Mouse (Mus musculus): ENCODE measurements around the gene Sept4. TPM values are rescaled to one million over a fixed set of nuclear protein-coding genes. Genes with fewer than 3 reads are reported as not detected.

Sept4 gene
- polyA plus RNA-seq, 1 experiment from 2014 or later: 13.3 TPM

DNA sequence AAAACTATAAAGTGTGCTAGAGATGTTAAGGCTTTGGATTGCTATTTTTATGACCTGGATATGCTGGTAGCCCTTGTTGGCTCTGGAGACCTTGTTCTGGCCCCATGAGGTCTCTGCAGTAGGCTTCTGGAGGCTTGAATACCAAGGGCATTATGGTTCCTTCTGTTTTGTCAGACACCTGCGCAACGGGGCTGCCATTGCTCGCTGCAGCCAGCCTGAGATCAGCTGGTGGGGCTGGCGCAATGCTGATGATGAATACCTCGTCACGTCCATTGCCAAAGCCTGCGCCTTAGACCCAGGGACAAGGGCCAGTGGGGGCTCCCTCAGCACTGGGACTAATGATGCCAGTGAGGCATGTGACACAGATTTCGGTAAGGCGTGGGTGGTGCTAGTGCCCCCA lies 33.5 kb downstream of the Sept4 start:
- Histone ChIP-seq H3K9ac (ENCODE audit: low read depth, low read length) (no peak overlapping the region), H3K4me3 (ENCODE audit: low read depth, low read length) (no peak overlapping the region), H3K27ac (ENCODE audit: low read depth, low read length) (no peak overlapping the region), H3K27me3 (ENCODE audit: control insufficient read depth, insufficient read depth, low read length) (no peaks in the 10 kb centered on the region), H3K9me3 (replicated peaks; ENCODE audit: control insufficient read depth, low read length) (no peaks in the 10 kb centered on the region), H3K4me2 (no peak overlapping the region), H3K4me1 (ENCODE audit: control insufficient read depth, insufficient read depth, low read length) (no peaks in the 10 kb centered on the region), H3K36me3 (ENCODE audit: control insufficient read depth, insufficient read depth, low read length) (peaks cover 65% of the 10 kb centered on the region)
- no peak for ATAC-seq (replicated peaks; ENCODE audit: insufficient number of reproducible peaks, low FRiP score, low TSS enrichment)
- 86% methylated on average over 9 of the region's 9 CpGs for WGBS (ENCODE audit: insufficient replicate concordance)

DNA sequence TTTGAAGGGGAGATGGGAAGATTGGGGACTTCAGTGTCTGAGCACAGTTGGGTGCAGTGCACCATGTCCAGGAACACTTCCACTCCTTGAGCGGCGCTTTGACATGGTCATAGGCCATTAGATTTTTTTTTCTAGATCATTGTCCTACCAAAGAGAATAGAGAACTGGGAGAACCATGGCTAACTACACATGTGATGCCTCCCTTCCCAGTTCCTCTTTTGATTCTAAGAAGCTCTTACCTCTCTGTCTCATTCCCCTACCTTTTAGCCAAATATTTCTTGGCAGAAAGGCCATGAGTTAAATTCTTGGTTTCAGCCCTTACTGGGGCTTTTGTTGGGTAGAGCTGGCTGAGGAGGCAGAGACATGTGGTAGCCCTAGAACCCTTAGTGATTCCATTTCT lies 34.9 kb downstream of the Sept4 start:
- Histone ChIP-seq H3K9ac (ENCODE audit: low read depth, low read length) (no peak overlapping the region), H3K4me3 (ENCODE audit: low read depth, low read length) (no peak overlapping the region), H3K9me3 (replicated peaks; ENCODE audit: control insufficient read depth, low read length) (no peaks in the 10 kb centered on the region), H3K27ac (ENCODE audit: low read depth, low read length) (no peak overlapping the region), H3K4me1 (ENCODE audit: control insufficient read depth, insufficient read depth, low read length) (no peaks in the 10 kb centered on the region), H3K4me2 (no peak overlapping the region), H3K27me3 (ENCODE audit: control insufficient read depth, insufficient read depth, low read length) (no peaks in the 10 kb centered on the region), H3K36me3 (ENCODE audit: control insufficient read depth, insufficient read depth, low read length) (peaks cover 61% of the 10 kb centered on the region)
- WGBS (ENCODE audit: insufficient replicate concordance): 94% methylated on average over 2 of the region's 2 CpGs
- no peak for ATAC-seq (replicated peaks; ENCODE audit: insufficient number of reproducible peaks, low FRiP score, low TSS enrichment)

DNA sequence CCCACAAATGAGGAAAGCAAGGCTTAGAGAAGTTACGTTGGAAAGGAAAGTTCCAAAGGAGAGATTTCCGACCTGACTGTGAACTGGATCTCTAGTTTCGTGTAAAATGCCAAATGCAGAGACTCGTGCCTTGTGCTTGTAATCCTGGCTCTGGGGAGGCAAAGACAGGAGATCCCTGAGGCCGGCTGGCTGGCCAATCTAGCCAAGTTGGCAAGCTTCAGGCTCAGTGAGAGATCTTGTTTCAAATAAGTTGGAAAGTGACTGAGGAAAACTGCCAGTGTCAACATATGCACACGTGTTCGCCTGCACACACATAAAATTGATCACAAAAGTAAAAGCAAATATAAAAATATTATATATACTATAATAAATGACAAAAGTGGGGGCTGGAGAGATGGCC lies 40.6 kb downstream of the Sept4 start:
- no peaks in the 10 kb centered on the region for H3K27me3 ChIP-seq (ENCODE audit: control insufficient read depth, insufficient read depth, low read length)
- peaks cover 54% of the 10 kb centered on the region for H3K36me3 ChIP-seq (ENCODE audit: control insufficient read depth, insufficient read depth, low read length)
- H3K4me3 ChIP-seq (ENCODE audit: low read depth, low read length): no peak overlapping the region
- 83% methylated on average over 7 of the region's 7 CpGs for WGBS (ENCODE audit: insufficient replicate concordance)
- ATAC-seq (replicated peaks; ENCODE audit: insufficient number of reproducible peaks, low FRiP score, low TSS enrichment): no peak
- no peaks in the 10 kb centered on the region for H3K4me1 ChIP-seq (ENCODE audit: control insufficient read depth, insufficient read depth, low read length)
- H3K4me2 ChIP-seq: no peak overlapping the region
- H3K9me3 ChIP-seq (replicated peaks; ENCODE audit: control insufficient read depth, low read length): no peaks in the 10 kb centered on the region
- H3K27ac ChIP-seq (ENCODE audit: low read depth, low read length): no peak overlapping the region
- H3K9ac ChIP-seq (ENCODE audit: low read depth, low read length): no peak overlapping the region

DNA sequence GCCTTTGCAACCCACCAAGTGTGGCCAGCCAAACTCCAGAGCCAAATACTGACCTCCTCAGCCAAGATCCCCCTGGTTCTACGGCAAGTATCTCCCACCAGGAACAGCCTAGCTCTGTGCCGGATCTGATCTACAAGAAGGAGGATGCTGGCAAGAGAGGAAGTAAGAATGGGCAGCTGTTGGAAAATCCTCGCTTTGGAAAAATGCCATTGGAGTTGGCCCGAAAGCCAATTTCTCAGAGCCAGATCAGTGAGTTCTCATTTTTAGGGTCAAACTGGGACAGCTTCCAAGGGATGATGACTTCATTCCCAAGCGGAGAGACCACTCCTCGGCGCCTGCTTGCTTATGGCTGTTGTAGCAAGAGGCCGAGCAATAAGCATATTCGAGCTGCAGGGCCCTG lies 42.8 kb downstream of the Sept4 start:
- ATAC-seq (replicated peaks; ENCODE audit: insufficient number of reproducible peaks, low FRiP score, low TSS enrichment): no peak
- WGBS (ENCODE audit: insufficient replicate concordance): 91% methylated on average over 9 of the region's 9 CpGs

DNA sequence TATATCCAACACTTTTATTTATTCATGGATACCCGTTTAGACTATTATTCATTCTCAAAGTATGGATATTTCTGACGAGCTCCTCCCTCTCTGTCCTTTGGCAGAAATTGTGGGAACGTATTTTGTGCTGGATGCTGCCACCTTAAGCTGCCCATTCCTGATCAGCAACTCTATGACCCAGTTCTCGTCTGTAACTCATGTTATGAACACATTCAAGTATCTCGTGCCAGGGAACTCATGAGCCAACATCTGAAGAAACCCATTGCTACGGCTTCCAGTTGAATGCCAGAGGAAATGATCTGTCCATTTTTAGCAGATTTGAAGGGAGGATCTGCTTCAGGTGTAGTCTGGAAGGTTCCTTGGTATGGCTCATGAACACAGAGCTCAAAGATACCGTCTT lies 45.3 kb downstream of the Sept4 start:
- H3K9me3 ChIP-seq (replicated peaks; ENCODE audit: control insufficient read depth, low read length): no peaks in the 10 kb centered on the region
- no peak overlapping the region for H3K27ac ChIP-seq (ENCODE audit: low read depth, low read length)
- no peaks in the 10 kb centered on the region for H3K27me3 ChIP-seq (ENCODE audit: control insufficient read depth, insufficient read depth, low read length)
- ATAC-seq (replicated peaks; ENCODE audit: insufficient number of reproducible peaks, low FRiP score, low TSS enrichment): no peak
- H3K36me3 ChIP-seq (ENCODE audit: control insufficient read depth, insufficient read depth, low read length): peaks cover 64% of the 10 kb centered on the region
- no peak overlapping the region for H3K4me2 ChIP-seq
- no peaks in the 10 kb centered on the region for H3K4me1 ChIP-seq (ENCODE audit: control insufficient read depth, insufficient read depth, low read length)
- no peak overlapping the region for H3K4me3 ChIP-seq (ENCODE audit: low read depth, low read length)
- H3K9ac ChIP-seq (ENCODE audit: low read depth, low read length): no peak overlapping the region
- 86% methylated on average over 7 of the region's 7 CpGs for WGBS (ENCODE audit: insufficient replicate concordance)

More for the DNA sequence above, 42.8 kb downstream of the Sept4 start:
- H3K4me1 ChIP-seq (ENCODE audit: control insufficient read depth, insufficient read depth, low read length): no peaks in the 10 kb centered on the region
- no peak overlapping the region for H3K9ac ChIP-seq (ENCODE audit: low read depth, low read length)
- H3K4me3 ChIP-seq (ENCODE audit: low read depth, low read length): no peak overlapping the region
- no peak overlapping the region for H3K27ac ChIP-seq (ENCODE audit: low read depth, low read length)
- H3K4me2 ChIP-seq: no peak overlapping the region
- H3K36me3 ChIP-seq (ENCODE audit: control insufficient read depth, insufficient read depth, low read length): peaks cover 57% of the 10 kb centered on the region
- H3K9me3 ChIP-seq (replicated peaks; ENCODE audit: control insufficient read depth, low read length): no peaks in the 10 kb centered on the region
- H3K27me3 ChIP-seq (ENCODE audit: control insufficient read depth, insufficient read depth, low read length): no peaks in the 10 kb centered on the region

DNA sequence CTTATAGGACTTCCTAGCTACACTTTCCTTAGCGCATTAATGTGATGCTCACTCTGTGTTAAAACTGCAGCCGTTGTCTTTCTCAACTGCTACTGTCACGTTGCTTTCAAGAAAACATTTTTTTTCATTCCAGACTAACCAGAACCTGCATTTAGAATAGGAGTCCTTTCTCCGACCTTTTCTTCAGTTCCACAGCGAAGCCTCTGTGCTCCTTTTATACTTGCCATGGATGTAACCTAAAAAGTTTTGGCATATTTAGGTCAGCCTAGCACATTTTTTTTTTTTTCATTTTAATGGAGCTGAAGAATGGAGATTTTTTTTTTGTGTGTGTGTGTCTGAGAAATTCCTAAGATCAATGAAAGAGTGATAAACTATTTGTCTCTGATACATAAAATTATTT lies 46.8 kb downstream of the Sept4 start:
- Histone ChIP-seq H3K9ac (ENCODE audit: low read depth, low read length) (no peak overlapping the region), H3K4me2 (no peak overlapping the region), H3K4me3 (ENCODE audit: low read depth, low read length) (no peak overlapping the region), H3K4me1 (ENCODE audit: control insufficient read depth, insufficient read depth, low read length) (no peaks in the 10 kb centered on the region), H3K27ac (ENCODE audit: low read depth, low read length) (no peak overlapping the region), H3K36me3 (ENCODE audit: control insufficient read depth, insufficient read depth, low read length) (peaks cover 59% of the 10 kb centered on the region), H3K9me3 (replicated peaks; ENCODE audit: control insufficient read depth, low read length) (no peaks in the 10 kb centered on the region), H3K27me3 (ENCODE audit: control insufficient read depth, insufficient read depth, low read length) (no peaks in the 10 kb centered on the region)
- no peak for ATAC-seq (replicated peaks; ENCODE audit: insufficient number of reproducible peaks, low FRiP score, low TSS enrichment)
- 88% methylated on average over 5 of the region's 5 CpGs for WGBS (ENCODE audit: insufficient replicate concordance)

DNA sequence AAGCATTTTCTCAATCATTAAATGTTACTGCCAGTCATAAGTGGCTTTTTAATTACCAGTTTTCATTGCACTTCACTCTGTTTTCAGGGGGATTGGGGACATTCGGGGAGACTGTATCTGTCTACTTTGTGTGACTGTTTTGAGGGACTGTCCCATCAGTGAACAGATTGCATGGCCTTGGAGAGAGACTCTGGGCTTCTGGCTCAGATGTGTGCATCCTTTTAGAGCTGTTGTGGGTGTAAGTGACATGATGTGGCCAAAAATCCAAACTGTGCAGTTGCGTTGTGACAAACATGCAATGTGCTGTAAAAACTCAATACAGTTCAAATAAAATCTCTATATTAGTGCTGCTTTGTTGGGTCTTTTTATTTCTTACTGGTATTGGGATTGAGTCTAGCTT lies 47.2 kb downstream of the Sept4 start:
- peaks cover 56% of the 10 kb centered on the region for H3K36me3 ChIP-seq (ENCODE audit: control insufficient read depth, insufficient read depth, low read length)
- WGBS (ENCODE audit: insufficient replicate concordance): 88% methylated on average over 2 of the region's 2 CpGs
- no peaks in the 10 kb centered on the region for H3K9me3 ChIP-seq (replicated peaks; ENCODE audit: control insufficient read depth, low read length)
- no peaks in the 10 kb centered on the region for H3K4me1 ChIP-seq (ENCODE audit: control insufficient read depth, insufficient read depth, low read length)
- no peak overlapping the region for H3K4me2 ChIP-seq
- H3K4me3 ChIP-seq (ENCODE audit: low read depth, low read length): no peak overlapping the region
- no peaks in the 10 kb centered on the region for H3K27me3 ChIP-seq (ENCODE audit: control insufficient read depth, insufficient read depth, low read length)
- H3K27ac ChIP-seq (ENCODE audit: low read depth, low read length): no peak overlapping the region
- no peak overlapping the region for H3K9ac ChIP-seq (ENCODE audit: low read depth, low read length)
- no peak for ATAC-seq (replicated peaks; ENCODE audit: insufficient number of reproducible peaks, low FRiP score, low TSS enrichment)

DNA sequence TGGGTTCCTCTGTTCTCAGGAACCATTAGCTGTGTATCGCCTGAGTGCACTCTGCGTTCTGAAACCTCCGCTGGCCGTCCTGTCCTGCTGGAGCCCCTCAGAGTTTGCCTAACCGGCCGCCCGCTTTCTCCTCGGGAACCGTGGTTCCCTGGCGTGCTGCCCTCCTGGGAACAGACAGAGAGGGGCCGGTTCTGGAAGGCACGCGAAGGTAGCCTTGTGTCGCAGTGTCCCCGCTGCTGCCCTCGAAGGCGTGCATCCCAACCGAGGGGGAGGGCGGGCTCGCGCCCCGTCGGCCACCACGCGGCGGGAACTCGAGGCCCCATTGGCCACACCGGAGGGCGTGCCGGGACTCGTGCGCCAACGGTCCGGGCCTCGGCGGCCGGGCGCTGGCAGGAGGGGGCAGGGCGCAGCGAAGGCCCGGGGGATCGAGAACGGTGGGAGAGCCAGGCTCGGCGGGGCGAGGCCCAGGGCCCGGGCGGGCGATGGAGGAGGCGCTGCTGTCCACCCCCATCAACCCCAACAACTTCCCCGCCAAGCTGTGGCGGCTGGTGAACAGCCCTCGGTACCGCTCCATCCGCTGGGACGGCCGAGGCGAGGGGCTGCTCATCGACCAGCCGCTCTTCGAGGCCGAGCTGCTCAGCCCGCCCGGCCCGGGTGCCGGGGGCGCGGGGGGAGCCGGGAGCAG lies 48.2 kb downstream of the Sept4 start, which contains the start of gene Hsf5:
Gene Hsf5, plus strand, starts transcription at position 375 of the 685 bp plus-strand sequence.
- H3K4me1 ChIP-seq (ENCODE audit: control insufficient read depth, insufficient read depth, low read length): no peaks in the 10 kb centered on the region
- no peak within 1 kb of the TSS for H3K4me2 ChIP-seq
- H3K9ac ChIP-seq (ENCODE audit: low read depth, low read length): no peak within 1 kb of the TSS
- H3K27me3 ChIP-seq (ENCODE audit: control insufficient read depth, insufficient read depth, low read length): no peaks in the 10 kb centered on the region
- no peaks in the 10 kb centered on the region for H3K9me3 ChIP-seq (replicated peaks; ENCODE audit: control insufficient read depth, low read length)
- H3K27ac ChIP-seq (ENCODE audit: low read depth, low read length): no peak within 1 kb of the TSS
- no peak within 1 kb of the TSS for H3K4me3 ChIP-seq (ENCODE audit: low read depth, low read length)
- H3K36me3 ChIP-seq (ENCODE audit: control insufficient read depth, insufficient read depth, low read length): peaks cover 47% of the 10 kb centered on the region
- no peak for ATAC-seq (replicated peaks; ENCODE audit: insufficient number of reproducible peaks, low FRiP score, low TSS enrichment)
- WGBS (ENCODE audit: insufficient replicate concordance): 79% methylated on average over 48 of the region's 69 CpGs

DNA sequence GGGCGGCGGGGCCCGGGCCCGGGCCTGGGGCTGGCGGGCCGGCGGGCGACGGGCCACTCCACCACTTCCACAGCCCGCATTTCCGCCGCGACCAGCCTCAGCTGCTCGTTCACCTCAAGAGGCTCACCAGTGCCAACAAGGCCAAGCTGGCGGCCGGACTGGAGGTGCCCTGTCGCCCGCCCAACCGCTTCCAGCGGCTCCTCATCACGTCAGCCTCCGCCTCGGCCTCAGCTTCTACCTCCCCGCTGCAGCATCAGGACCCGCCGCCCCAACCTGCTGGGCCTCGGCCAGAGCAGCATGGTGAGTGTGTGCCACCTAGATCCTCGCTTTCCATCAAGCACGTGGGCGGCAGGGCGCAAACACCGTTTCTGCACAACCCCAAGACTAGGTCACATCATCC lies 48.9 kb downstream of the Sept4 start:
- Histone ChIP-seq H3K4me3 (ENCODE audit: low read depth, low read length) (no peak overlapping the region), H3K4me1 (ENCODE audit: control insufficient read depth, insufficient read depth, low read length) (no peaks in the 10 kb centered on the region), H3K9ac (ENCODE audit: low read depth, low read length) (no peak overlapping the region), H3K27me3 (ENCODE audit: control insufficient read depth, insufficient read depth, low read length) (no peaks in the 10 kb centered on the region), H3K36me3 (ENCODE audit: control insufficient read depth, insufficient read depth, low read length) (peaks cover 40% of the 10 kb centered on the region), H3K9me3 (replicated peaks; ENCODE audit: control insufficient read depth, low read length) (no peaks in the 10 kb centered on the region), H3K4me2 (no peak overlapping the region), H3K27ac (ENCODE audit: low read depth, low read length) (no peak overlapping the region)
- WGBS (ENCODE audit: insufficient replicate concordance): 90% methylated on average over 28 of the region's 32 CpGs
- ATAC-seq (replicated peaks; ENCODE audit: insufficient number of reproducible peaks, low FRiP score, low TSS enrichment): no peak
